Mouse (Mus musculus) limb, embryonic 14.5 days (tissue): ENCODE measurements around the gene Hif3a. TPM values are rescaled to one million over a fixed set of nuclear protein-coding genes. Genes with fewer than 3 reads are reported as not detected.
A peak's percentile ranks its signal among the peaks of the same experiment; 100 is the strongest.

Experiments
- ATAC-seq: fragments of 200-750 bp; cut with Nextera tagmentation; 2 replicates; pipeline ENCODE4 v1.8.0; 2017; ENCODE audit warnings: low read depth, moderate number of reproducible peaks, moderate TSS enrichment; ENCODE audit not compliant: low FRiP score
- DNase-seq: peaks from one replicate; pipeline ENCODE4 v3.0.0-alpha.2; 2015; ENCODE audit warnings: low spot score
- H3K27ac ChIP-seq: fragments of 300-500 bp; sonication (generic); replicated peaks from 2 replicates; pipeline ENCODE4 v1.5.1; 2014; ENCODE audit warnings: low read depth, mild to moderate bottlenecking, low read length, moderate library complexity, mixed read lengths
- H3K27me3 ChIP-seq: fragments of 300-500 bp; sonication (generic); 2 replicates; pipeline ENCODE4 v1.6.1; 2014; ENCODE audit warnings: low read length, mixed read lengths; ENCODE audit not compliant: control insufficient read depth, insufficient read depth
- H3K36me3 ChIP-seq: fragments of 300-500 bp; sonication (generic); 2 replicates; pipeline ENCODE4 v1.6.1; 2014; ENCODE audit warnings: mild to moderate bottlenecking, low read length, moderate library complexity, mixed read lengths; ENCODE audit not compliant: control insufficient read depth, insufficient read depth
- H3K4me1 ChIP-seq: fragments of 300-500 bp; sonication (generic); 2 replicates; pipeline ENCODE4 v1.6.1; 2014; ENCODE audit warnings: antibody characterized with exemption, low read length, mixed read lengths; ENCODE audit not compliant: control insufficient read depth, insufficient read depth
- H3K4me2 ChIP-seq: fragments of 300-500 bp; sonication (generic); replicated peaks from 2 replicates; pipeline ENCODE4 v1.6.1; 2014; ENCODE audit warnings: low read depth, mild to moderate bottlenecking, low read length, moderate library complexity; ENCODE audit not compliant: severe bottlenecking
- H3K4me3 ChIP-seq: fragments of 300-500 bp; sonication (generic); replicated peaks from 2 replicates; pipeline ENCODE4 v1.5.1; 2014; ENCODE audit warnings: low read length
- H3K9ac ChIP-seq: fragments of 300-500 bp; sonication (generic); 2 replicates; pipeline ENCODE4 v1.6.1; 2014; ENCODE audit warnings: mild to moderate bottlenecking, low read depth, low read length, moderate library complexity; ENCODE audit not compliant: severe bottlenecking
- H3K9me3 ChIP-seq: fragments of 300-500 bp; sonication (generic); 2 replicates; pipeline ENCODE4 v1.6.1; 2016; ENCODE audit warnings: low read length; ENCODE audit not compliant: control insufficient read depth
- POLR2A ChIP-seq: fragments of 200-500 bp; IDR thresholded peaks from 2 replicates; pipeline ENCODE4 v1.8.0; 2012; ENCODE audit warnings: inconsistent platforms, mild to moderate bottlenecking, moderate library complexity, borderline replicate concordance; ENCODE audit not compliant: insufficient read depth, insufficient read length; ENCODE audit errors: extremely low read depth
- WGBS: fragments of 180-500 bp; shearing (Covaris S2); extraction: QIAGEN DNeasy Blood & Tissue Kit; methylation state at CpG from one replicate; pipeline ENCODE4 v1.1.7; 2014; 5-methylcytosine and 5-hydroxymethylcytosine counted together
- polyA plus RNA-seq, 2 experiments: library from polyadenylated mRNA; depleted of rRNA in 1 of 2; stranded (reverse) in 1 of 2; unstranded in 1 of 2; fragments of >200 nt; fragmentation: Nextera tagmentation in 1 of 2; extraction: Ambion mirVana in 1 of 2; gene quantifications; 2 replicates each; pipeline versions ENCODE4 v1.2.1 to v1.2.3; 2012 to 2014

Hif3a gene
- polyA plus RNA-seq, 2 experiments: 26.6 to 28.2 TPM

GRCm38 (mm10) chr7:16994400-16994799 is 67.8 kb downstream of the Hif3a start:
- peaks cover 50% of the 10 kb centered on the region for H3K4me1 ChIP-seq
- no peak for TF ChIP-seq POLR2A
- 1% methylated on average over 20 of the region's 20 CpGs for WGBS
- no peaks in the 10 kb centered on the region for H3K9me3 ChIP-seq
- DNase-seq (no peak), ATAC-seq (no peak)
- peaks cover 25% of the 10 kb centered on the region for H3K36me3 ChIP-seq
- H3K9ac ChIP-seq: peak overlapping the region; percentile 85
- peak overlapping the region; percentile 86 for H3K4me2 ChIP-seq
- H3K4me3 ChIP-seq: peak overlapping the region; percentile 75
- no peaks in the 10 kb centered on the region for H3K27me3 ChIP-seq
- H3K27ac ChIP-seq: peak overlapping the region; percentile 92

- peak overlapping the region; percentile 86 for H3K4me2 ChIP-seq
- peak overlapping the region; percentile 92 for H3K27ac ChIP-seq
- WGBS: under 1% methylated on average over 27 of the region's 27 CpGs
- peak; percentile 79; the same call in 1 of the 2 replicates for TF ChIP-seq POLR2A
- no peaks in the 10 kb centered on the region for H3K27me3 ChIP-seq
- peak overlapping the region; percentile 75 for H3K4me3 ChIP-seq
- peaks cover 22% of the 10 kb centered on the region for H3K36me3 ChIP-seq
- no peaks in the 10 kb centered on the region for H3K9me3 ChIP-seq
- peak overlapping the region; percentile 85 for H3K9ac ChIP-seq
- ATAC-seq (peak; percentile 88), DNase-seq (peak; percentile 97)
- H3K4me1 ChIP-seq: peaks cover 50% of the 10 kb centered on the region
These were observed 68.4 kb downstream of the Hif3a start for GRCm38 (mm10) chr7:16993651-16994399.

GRCm38 (mm10) chr7:16992451-16992807 is 69.8 kb downstream of the Hif3a start, which contains the start of gene Ccdc8:
Gene Ccdc8, plus strand, starts transcription at chr7:16992708.
- peak within 1 kb of the TSS; percentile 85; the same call in 1 of the 2 replicates for H3K9ac ChIP-seq
- H3K4me2 ChIP-seq: peak within 1 kb of the TSS; percentile 86
- H3K36me3 ChIP-seq: peaks cover 8% of the 10 kb centered on the region
- H3K4me1 ChIP-seq: peaks cover 56% of the 10 kb centered on the region
- TF ChIP-seq POLR2A: no peak
- peak within 1 kb of the TSS; percentile 75 for H3K4me3 ChIP-seq
- WGBS: 93% methylated on average over 5 of the region's 5 CpGs
- ATAC-seq (no peak), DNase-seq (no peak)
- no peaks in the 10 kb centered on the region for H3K9me3 ChIP-seq
- H3K27ac ChIP-seq: peak within 1 kb of the TSS; percentile 92
- no peaks in the 10 kb centered on the region for H3K27me3 ChIP-seq

- H3K27me3 ChIP-seq: no peaks in the 10 kb centered on the region
- 0 out of 2 replicates have a peak overlapping the region, but pooled peaks have one; percentile 4 for H3K9ac ChIP-seq
- peak overlapping the region; percentile 92 for H3K27ac ChIP-seq
- H3K4me2 ChIP-seq: peak overlapping the region; percentile 33
- no peak overlapping the region for H3K4me3 ChIP-seq
- 43% methylated on average over 18 of the region's 18 CpGs for WGBS
- H3K36me3 ChIP-seq: peaks cover 6% of the 10 kb centered on the region
- H3K4me1 ChIP-seq: peaks cover 55% of the 10 kb centered on the region
- no peaks in the 10 kb centered on the region for H3K9me3 ChIP-seq
- DNase-seq (peak; percentile 96), ATAC-seq (peak; percentile 83)
- TF ChIP-seq POLR2A: no peak
These were observed 70.4 kb downstream of the Hif3a start for GRCm38 (mm10) chr7:16991681-16992450.

- peaks cover 41% of the 10 kb centered on the region for H3K4me1 ChIP-seq
- WGBS: 40% methylated on average over 15 of the region's 15 CpGs
- H3K9ac ChIP-seq: 0 out of 2 replicates have a peak overlapping the region, but pooled peaks have one; percentile 16
- no peaks in the 10 kb centered on the region for H3K9me3 ChIP-seq
- H3K27me3 ChIP-seq: no peaks in the 10 kb centered on the region
- peak; percentile 42 for DNase-seq
- no peak overlapping the region for H3K4me3 ChIP-seq
- peak overlapping the region; percentile 14 for H3K27ac ChIP-seq
- no peak for TF ChIP-seq POLR2A
- no peak for ATAC-seq
- no peaks in the 10 kb centered on the region for H3K36me3 ChIP-seq
- H3K4me2 ChIP-seq: 0 out of 2 replicates have a peak overlapping the region, but pooled peaks have one; percentile 3
These were observed 72.1 kb downstream of the Hif3a start for GRCm38 (mm10) chr7:16990006-16990744.
